Mouse (Mus musculus) neural tube, embryonic 14.5 days (tissue): ENCODE data around the gene Palld. TPM values are rescaled to one million over a fixed set of nuclear protein-coding genes. Genes with fewer than 3 reads are reported as not detected.
A peak's percentile ranks its signal among the peaks of the same experiment; 100 is the strongest.

ENCODE experiments used
- ATAC-seq: fragments of 200-750 bp; cut with Nextera tagmentation; 2 replicates; pipeline ENCODE4 v1.8.0; 2017; ENCODE audit warnings: low read depth, mild to moderate bottlenecking, moderate TSS enrichment, moderate library complexity
- H3K27ac ChIP-seq: fragments of 300-500 bp; sonication (generic); 2 replicates; pipeline ENCODE4 v1.5.1; 2014; ENCODE audit warnings: low read depth, mild to moderate bottlenecking, control low read depth, low read length, moderate library complexity, mixed read lengths
- H3K27me3 ChIP-seq: fragments of 300-500 bp; sonication (generic); 2 replicates; pipeline ENCODE4 v1.6.1; 2014; ENCODE audit warnings: low read length; ENCODE audit not compliant: control insufficient read depth, insufficient read depth
- H3K36me3 ChIP-seq: fragments of 300-500 bp; sonication (generic); 2 replicates; pipeline ENCODE4 v1.6.1; 2014; ENCODE audit warnings: low read length, mixed read lengths; ENCODE audit not compliant: control insufficient read depth, insufficient read depth
- H3K4me1 ChIP-seq: fragments of 300-500 bp; sonication (generic); 2 replicates; pipeline ENCODE4 v1.6.1; 2014; ENCODE audit warnings: low read length; ENCODE audit not compliant: control insufficient read depth, insufficient read depth
- H3K4me2 ChIP-seq: fragments of 300-500 bp; sonication (generic); 2 replicates; pipeline ENCODE4 v1.6.1; 2014; ENCODE audit warnings: mild to moderate bottlenecking, low read depth, low read length, control low read depth
- H3K4me3 ChIP-seq: fragments of 300-500 bp; sonication (generic); 2 replicates; pipeline ENCODE4 v1.5.1; 2014; ENCODE audit warnings: low read depth, low read length, control low read depth, mixed read lengths
- H3K9ac ChIP-seq: fragments of 300-500 bp; sonication (generic); replicated peaks from 2 replicates; pipeline ENCODE4 v1.6.1; 2014; ENCODE audit warnings: low read depth, mild to moderate bottlenecking, control low read depth, low read length, mixed read lengths
- H3K9me3 ChIP-seq: fragments of 300-500 bp; sonication (generic); 2 replicates; pipeline ENCODE4 v1.6.1; 2016; ENCODE audit warnings: low read length; ENCODE audit not compliant: control insufficient read depth
- WGBS: fragments of 180-500 bp; shearing (Covaris S2); extraction: QIAGEN DNeasy Blood & Tissue Kit; methylation state at CpG from one replicate; pipeline ENCODE4 v1.1.7; 2014; 5-methylcytosine and 5-hydroxymethylcytosine counted together
- polyA plus RNA-seq: library from polyadenylated mRNA; unstranded; fragments of >200 nt; fragmentation: Nextera tagmentation; extraction: Ambion mirVana; gene quantifications from 2 replicates; pipeline ENCODE4 v1.2.1, GENCODE M21; 2014

Gene Palld
- polyA plus RNA-seq, 1 experiment from 2014 or later: 11.1 TPM

DNA sequence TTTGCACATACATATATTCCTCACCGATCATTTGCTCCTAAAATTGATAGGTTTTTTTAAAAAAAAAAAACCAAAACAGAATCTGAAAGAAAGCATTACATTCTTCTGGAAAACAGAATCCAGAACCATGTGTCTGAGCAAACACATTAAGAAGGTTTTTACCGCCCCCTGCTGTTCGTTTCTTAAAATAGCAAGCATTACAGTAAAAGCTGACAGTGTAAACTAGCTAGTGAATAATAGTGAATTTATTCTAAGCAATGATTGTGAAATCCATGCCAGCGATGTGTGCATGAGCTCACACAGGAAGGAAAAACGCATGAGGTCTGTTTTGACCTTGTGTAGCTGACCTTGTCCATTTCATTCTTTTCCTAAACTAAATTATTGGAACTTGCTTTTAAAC, 27.2 kb downstream of the Palld start:
- no peaks in the 10 kb centered on the region for H3K27me3 ChIP-seq
- peak; percentile 56 for ATAC-seq
- H3K9ac ChIP-seq: no peak overlapping the region
- no peaks in the 10 kb centered on the region for H3K4me1 ChIP-seq
- no peaks in the 10 kb centered on the region for H3K9me3 ChIP-seq
- WGBS: 15% methylated on average over 5 of the region's 5 CpGs
- H3K36me3 ChIP-seq: no peaks in the 10 kb centered on the region
- H3K27ac ChIP-seq: no peak overlapping the region
- H3K4me2 ChIP-seq: no peak overlapping the region
- no peak overlapping the region for H3K4me3 ChIP-seq

DNA sequence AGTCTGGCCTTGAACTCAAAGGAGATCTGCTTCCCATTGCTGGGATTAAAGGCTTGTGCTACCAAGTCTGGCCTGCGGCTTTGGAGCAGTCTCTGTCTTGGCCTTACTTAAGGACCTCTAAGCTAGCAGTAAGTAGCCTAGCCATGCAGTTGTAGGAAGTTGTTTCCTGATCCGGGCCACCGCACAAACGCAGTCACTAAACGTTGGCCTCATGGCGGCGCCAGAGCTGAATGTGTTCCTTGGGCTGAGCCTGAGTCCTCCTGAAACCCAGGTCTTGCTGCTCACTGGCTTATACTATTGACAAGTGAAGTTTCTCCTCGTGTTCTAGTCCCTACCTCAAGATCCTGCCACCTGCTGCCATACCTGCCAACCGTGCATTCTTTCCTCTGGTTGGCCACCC, 28.5 kb downstream of the Palld start:
- no peak for ATAC-seq
- H3K4me1 ChIP-seq: no peaks in the 10 kb centered on the region
- no peaks in the 10 kb centered on the region for H3K9me3 ChIP-seq
- H3K9ac ChIP-seq: no peak overlapping the region
- no peak overlapping the region for H3K4me2 ChIP-seq
- no peak overlapping the region for H3K4me3 ChIP-seq
- no peak overlapping the region for H3K27ac ChIP-seq
- H3K36me3 ChIP-seq: no peaks in the 10 kb centered on the region
- no peaks in the 10 kb centered on the region for H3K27me3 ChIP-seq
- 50% methylated on average over 9 of the region's 9 CpGs for WGBS

DNA sequence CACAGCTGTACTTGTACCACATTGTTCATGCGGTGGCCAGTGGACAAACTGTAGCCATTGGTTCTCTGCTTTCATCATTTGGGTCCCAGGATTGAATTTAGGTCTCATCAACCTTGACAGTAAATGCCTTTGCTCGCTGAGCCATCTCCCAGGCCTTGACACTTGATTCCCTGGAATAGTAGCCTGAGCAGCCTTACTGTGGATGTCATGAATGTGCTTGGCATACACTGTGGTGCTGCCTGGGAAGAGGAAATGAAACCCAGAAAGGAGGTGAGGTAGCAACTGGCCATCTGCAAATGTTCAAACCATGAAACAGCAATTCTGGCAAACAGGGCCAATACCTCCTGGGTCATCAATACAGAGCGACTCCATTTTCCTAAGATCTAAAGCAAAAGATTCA, 34.0 kb downstream of the Palld start:
- Histone ChIP-seq H3K36me3 (no peaks in the 10 kb centered on the region), H3K4me3 (no peak overlapping the region), H3K27me3 (no peaks in the 10 kb centered on the region), H3K4me2 (no peak overlapping the region), H3K4me1 (no peaks in the 10 kb centered on the region), H3K9me3 (no peaks in the 10 kb centered on the region), H3K9ac (no peak overlapping the region), H3K27ac (no peak overlapping the region)
- WGBS: 91% methylated on average over 3 of the region's 3 CpGs
- no peak for ATAC-seq

DNA sequence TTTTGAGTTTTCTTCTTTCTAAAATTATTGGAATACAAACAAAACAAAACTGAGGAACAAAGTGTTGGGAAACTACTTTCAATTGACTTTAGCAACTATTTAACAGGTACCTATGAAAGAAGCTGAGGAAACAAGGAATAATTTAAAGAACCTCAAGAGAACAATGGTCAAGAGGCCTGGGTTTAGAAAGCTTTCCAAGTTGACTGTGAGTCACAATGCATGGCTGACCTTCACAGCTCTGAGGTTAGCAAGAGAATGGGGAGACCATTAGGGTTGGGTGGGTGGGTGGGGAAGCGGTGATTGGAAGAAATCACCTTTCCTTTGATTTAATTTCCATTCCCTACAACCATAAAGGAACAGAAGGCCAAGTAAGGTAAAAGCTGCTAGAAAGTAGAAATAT, 35.6 kb downstream of the Palld start:
- Histone ChIP-seq H3K27ac (no peak overlapping the region), H3K27me3 (no peaks in the 10 kb centered on the region), H3K4me2 (no peak overlapping the region), H3K9me3 (no peaks in the 10 kb centered on the region), H3K4me3 (no peak overlapping the region), H3K9ac (no peak overlapping the region), H3K36me3 (no peaks in the 10 kb centered on the region), H3K4me1 (no peaks in the 10 kb centered on the region)
- WGBS: 89% methylated on average over 1 of the region's 1 CpGs
- no peak for ATAC-seq

DNA sequence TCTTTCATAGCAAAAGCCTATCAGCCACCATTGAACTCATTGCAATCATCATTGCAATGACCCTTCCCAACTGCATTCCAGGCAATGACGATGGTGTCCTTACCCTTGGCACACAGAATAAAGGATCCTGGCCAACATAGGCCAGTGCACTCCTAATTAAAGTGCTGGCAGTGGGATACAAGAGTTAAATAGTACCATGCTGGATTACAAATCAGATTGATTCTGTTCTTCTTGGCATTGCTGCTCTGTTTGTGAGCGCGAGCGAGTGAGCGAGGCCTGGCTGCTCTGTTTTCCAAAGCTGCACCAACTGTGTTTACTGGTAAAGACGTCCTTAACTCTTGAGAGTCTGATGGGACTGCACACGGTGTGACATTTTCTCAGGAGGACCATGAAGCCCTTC, 37.1 kb downstream of the Palld start:
- no peak for ATAC-seq
- H3K36me3 ChIP-seq: no peaks in the 10 kb centered on the region
- H3K27me3 ChIP-seq: no peaks in the 10 kb centered on the region
- H3K4me2 ChIP-seq: no peak overlapping the region
- H3K4me1 ChIP-seq: no peaks in the 10 kb centered on the region
- no peak overlapping the region for H3K4me3 ChIP-seq
- no peaks in the 10 kb centered on the region for H3K9me3 ChIP-seq
- no peak overlapping the region for H3K27ac ChIP-seq
- 87% methylated on average over 7 of the region's 7 CpGs for WGBS
- no peak overlapping the region for H3K9ac ChIP-seq

DNA sequence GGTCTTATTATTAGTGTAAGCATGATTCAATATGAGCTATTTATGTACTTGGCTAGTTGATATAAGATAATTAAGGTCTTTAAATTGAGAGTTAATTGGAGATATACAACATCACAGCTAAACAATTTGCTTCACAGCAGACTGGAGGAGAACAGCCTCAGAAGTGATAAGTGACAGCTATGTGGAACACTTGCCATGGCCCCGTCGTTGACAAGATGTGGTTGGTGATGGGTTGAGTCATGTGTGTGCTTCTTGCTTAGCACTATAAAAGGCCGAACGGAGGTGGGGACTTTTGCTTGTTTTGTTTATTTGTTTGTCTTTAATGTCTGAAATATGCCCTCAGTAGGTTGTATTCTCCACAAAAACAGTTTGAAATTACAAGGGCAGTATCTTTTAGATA, 51.2 kb downstream of the Palld start:
- H3K9ac ChIP-seq: no peak overlapping the region
- H3K27me3 ChIP-seq: no peaks in the 10 kb centered on the region
- no peak overlapping the region for H3K4me3 ChIP-seq
- H3K27ac ChIP-seq: no peak overlapping the region
- H3K36me3 ChIP-seq: no peaks in the 10 kb centered on the region
- H3K4me1 ChIP-seq: no peaks in the 10 kb centered on the region
- WGBS: 90% methylated on average over 4 of the region's 4 CpGs
- no peaks in the 10 kb centered on the region for H3K9me3 ChIP-seq
- no peak overlapping the region for H3K4me2 ChIP-seq
- no peak for ATAC-seq

DNA sequence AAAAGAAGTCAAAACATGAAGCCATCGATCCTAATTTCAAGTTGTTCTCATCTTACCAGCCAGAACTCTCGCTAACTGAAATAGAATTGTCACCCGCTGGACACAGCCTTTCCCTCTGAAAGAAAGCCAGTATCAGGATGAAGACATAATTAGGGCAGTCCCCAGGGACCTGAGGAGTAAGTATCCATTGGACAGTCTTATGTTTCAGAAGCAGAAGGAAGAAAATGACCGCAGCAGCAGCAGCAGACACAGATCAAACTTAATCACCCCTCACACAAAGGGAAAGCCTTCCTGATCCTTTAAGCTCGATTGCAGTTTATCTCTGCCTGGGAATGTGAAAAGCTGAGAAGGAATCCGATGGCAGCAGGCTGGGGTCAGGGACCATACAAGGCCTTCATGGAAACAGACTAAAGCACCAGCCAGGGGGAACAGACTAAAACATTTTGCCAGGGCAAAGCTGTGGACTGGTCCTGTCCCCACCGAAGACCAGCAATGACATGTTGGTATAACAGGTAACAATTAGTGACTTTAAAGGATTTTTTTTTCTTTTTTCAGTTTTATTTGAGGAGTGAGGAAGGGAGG, 53.8 kb downstream of the Palld start:
- WGBS: 54% methylated on average over 7 of the region's 7 CpGs
- H3K4me2 ChIP-seq: no peak overlapping the region
- no peaks in the 10 kb centered on the region for H3K9me3 ChIP-seq
- no peak overlapping the region for H3K4me3 ChIP-seq
- no peaks in the 10 kb centered on the region for H3K27me3 ChIP-seq
- ATAC-seq: no peak
- no peak overlapping the region for H3K9ac ChIP-seq
- H3K4me1 ChIP-seq: no peaks in the 10 kb centered on the region
- H3K36me3 ChIP-seq: no peaks in the 10 kb centered on the region
- H3K27ac ChIP-seq: no peak overlapping the region

DNA sequence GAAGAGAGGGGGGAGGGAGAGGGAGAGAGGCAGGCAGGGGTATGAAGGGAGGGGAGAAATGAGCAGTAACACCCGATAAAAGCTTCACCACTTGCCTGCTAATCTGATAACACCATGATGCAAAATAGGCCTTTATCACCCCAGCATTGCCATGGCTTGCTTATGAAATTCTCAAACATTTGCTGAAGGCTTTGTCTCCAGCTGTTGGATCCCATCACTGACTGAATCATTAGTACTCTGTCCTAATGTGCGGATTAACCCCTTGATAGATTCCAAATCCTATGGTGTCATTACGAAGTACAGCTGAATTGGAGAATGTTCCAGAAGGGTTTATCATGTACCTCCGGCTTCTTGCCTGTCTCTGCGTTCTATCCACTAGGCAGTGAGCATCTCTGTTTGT, 55.0 kb downstream of the Palld start:
- Histone ChIP-seq H3K36me3 (no peaks in the 10 kb centered on the region), H3K4me1 (no peaks in the 10 kb centered on the region), H3K4me2 (no peak overlapping the region), H3K9ac (no peak overlapping the region), H3K27ac (no peak overlapping the region), H3K9me3 (no peaks in the 10 kb centered on the region), H3K27me3 (no peaks in the 10 kb centered on the region), H3K4me3 (no peak overlapping the region)
- ATAC-seq: no peak
- 89% methylated on average over 5 of the region's 5 CpGs for WGBS

DNA sequence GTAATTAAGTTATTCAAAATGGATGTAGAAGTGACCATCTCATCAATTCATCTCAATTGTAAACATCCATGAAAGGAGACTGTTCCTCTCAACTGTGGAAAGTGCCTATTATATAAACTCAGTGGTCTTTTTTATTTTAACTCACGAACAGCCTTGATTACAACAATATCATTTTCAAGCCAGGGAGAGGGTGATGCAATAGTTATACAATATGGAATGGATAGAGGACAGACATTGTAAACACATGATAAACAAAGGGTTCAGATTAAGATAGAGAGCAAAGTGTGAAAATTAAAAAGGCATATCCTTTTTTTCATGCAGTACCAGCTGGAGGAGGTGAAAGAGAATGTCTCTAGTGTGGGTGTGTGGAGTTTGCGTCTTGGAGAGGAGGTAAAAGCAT, 57.5 kb downstream of the Palld start:
- Histone ChIP-seq H3K27ac (no peak overlapping the region), H3K9me3 (no peaks in the 10 kb centered on the region), H3K4me1 (no peaks in the 10 kb centered on the region), H3K36me3 (no peaks in the 10 kb centered on the region), H3K27me3 (no peaks in the 10 kb centered on the region), H3K4me3 (no peak overlapping the region), H3K9ac (no peak overlapping the region), H3K4me2 (no peak overlapping the region)
- 77% methylated on average over 2 of the region's 2 CpGs for WGBS
- ATAC-seq: no peak

DNA sequence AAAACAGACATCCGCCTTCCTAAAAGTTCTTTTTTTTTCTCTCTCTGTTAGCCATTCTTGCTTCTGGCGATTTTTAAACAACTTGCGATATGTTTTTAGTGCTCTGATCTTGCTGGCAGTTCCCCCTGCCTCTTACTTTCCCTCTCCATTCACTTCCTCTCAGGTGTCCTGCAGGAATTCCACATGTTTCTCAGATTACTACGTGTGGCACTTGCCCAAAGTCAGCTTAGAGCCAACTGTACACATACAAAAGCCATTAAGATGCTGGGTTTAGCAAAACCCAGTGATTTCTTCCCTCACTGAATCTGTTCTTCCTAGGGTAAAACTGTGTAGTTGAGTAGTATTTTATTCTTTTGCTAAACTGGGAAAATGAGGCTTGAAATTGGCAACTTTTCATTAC, 57.9 kb downstream of the Palld start:
- Histone ChIP-seq H3K27ac (no peak overlapping the region), H3K9me3 (no peaks in the 10 kb centered on the region), H3K4me1 (no peaks in the 10 kb centered on the region), H3K4me2 (no peak overlapping the region), H3K27me3 (no peaks in the 10 kb centered on the region), H3K4me3 (no peak overlapping the region), H3K36me3 (no peaks in the 10 kb centered on the region), H3K9ac (no peak overlapping the region)
- no peak for ATAC-seq
- 89% methylated on average over 4 of the region's 4 CpGs for WGBS
